Mouse (Mus musculus): ENCODE data around the gene Schip1.

Schip1 gene

GRCm38 (mm10) chr3:68243239-68243638, 178.6 kb downstream of the Schip1 start:
- in situ Hi-C loops (cut with MboI; ENCODE audit: low pct_unique_long_range_greater_than_20kb in 1 of 2, low sequenced_read_pairs in 2 of 2, unreplicated experiment in 1 of 2): no loop called here

- in situ Hi-C loops (cut with MboI; ENCODE audit: low pct_unique_long_range_greater_than_20kb in 1 of 2, low sequenced_read_pairs in 2 of 2, unreplicated experiment in 1 of 2): no loop called here
These were observed 181.6 kb downstream of the Schip1 start for GRCm38 (mm10) chr3:68246154-68246553.

- in situ Hi-C loops (cut with MboI; ENCODE audit: low pct_unique_long_range_greater_than_20kb in 1 of 2, low sequenced_read_pairs in 2 of 2, unreplicated experiment in 1 of 2): no loop called here
These were observed 186.0 kb downstream of the Schip1 start for GRCm38 (mm10) chr3:68250589-68250988.

GRCm38 (mm10) chr3:68252335-68252734, 187.7 kb downstream of the Schip1 start:
- in situ Hi-C loops (cut with MboI; ENCODE audit: low pct_unique_long_range_greater_than_20kb in 1 of 2, low sequenced_read_pairs in 2 of 2, unreplicated experiment in 1 of 2): no loop called here

GRCm38 (mm10) chr3:68262304-68262703, 197.7 kb downstream of the Schip1 start:
- in situ Hi-C loops (cut with MboI; ENCODE audit: low pct_unique_long_range_greater_than_20kb in 1 of 2, low sequenced_read_pairs in 2 of 2, unreplicated experiment in 1 of 2): no loop called here

- in situ Hi-C loops (cut with MboI; ENCODE audit: low pct_unique_long_range_greater_than_20kb in 1 of 2, low sequenced_read_pairs in 2 of 2, unreplicated experiment in 1 of 2): no loop called here
These were observed 203.3 kb downstream of the Schip1 start for GRCm38 (mm10) chr3:68267905-68268304.

- in situ Hi-C loops (cut with MboI; ENCODE audit: low pct_unique_long_range_greater_than_20kb in 1 of 2, low sequenced_read_pairs in 2 of 2, unreplicated experiment in 1 of 2): no loop called here
These were observed 204.6 kb downstream of the Schip1 start for GRCm38 (mm10) chr3:68269251-68269650.

GRCm38 (mm10) chr3:68270246-68270645, 205.6 kb downstream of the Schip1 start:
- in situ Hi-C loops (cut with MboI; ENCODE audit: low pct_unique_long_range_greater_than_20kb in 1 of 2, low sequenced_read_pairs in 2 of 2, unreplicated experiment in 1 of 2): no loop called here

- in situ Hi-C loops (cut with MboI; ENCODE audit: low pct_unique_long_range_greater_than_20kb in 1 of 2, low sequenced_read_pairs in 2 of 2, unreplicated experiment in 1 of 2): no loop called here
These were observed 206.9 kb downstream of the Schip1 start for GRCm38 (mm10) chr3:68271457-68271856.

GRCm38 (mm10) chr3:68271881-68272280, 207.3 kb downstream of the Schip1 start:
- in situ Hi-C loops (cut with MboI; ENCODE audit: low pct_unique_long_range_greater_than_20kb in 1 of 2, low sequenced_read_pairs in 2 of 2, unreplicated experiment in 1 of 2): no loop called here

- in situ Hi-C loops (cut with MboI; ENCODE audit: low pct_unique_long_range_greater_than_20kb in 1 of 2, low sequenced_read_pairs in 2 of 2, unreplicated experiment in 1 of 2): no loop called here
These were observed 218.4 kb downstream of the Schip1 start for GRCm38 (mm10) chr3:68282844-68283594.

GRCm38 (mm10) chr3:68283595-68283991, 219.0 kb downstream of the Schip1 start:
- in situ Hi-C loops (cut with MboI; ENCODE audit: low pct_unique_long_range_greater_than_20kb in 1 of 2, low sequenced_read_pairs in 2 of 2, unreplicated experiment in 1 of 2): no loop called here

GRCm38 (mm10) chr3:68284500-68284899, 219.9 kb downstream of the Schip1 start:
- in situ Hi-C loops (cut with MboI; ENCODE audit: low pct_unique_long_range_greater_than_20kb in 1 of 2, low sequenced_read_pairs in 2 of 2, unreplicated experiment in 1 of 2): no loop called here

- in situ Hi-C loops (cut with MboI; ENCODE audit: low pct_unique_long_range_greater_than_20kb in 1 of 2, low sequenced_read_pairs in 2 of 2, unreplicated experiment in 1 of 2): no loop called here
These were observed 232.2 kb downstream of the Schip1 start for GRCm38 (mm10) chr3:68296752-68297151.

- in situ Hi-C loops (cut with MboI; ENCODE audit: low pct_unique_long_range_greater_than_20kb in 1 of 2, low sequenced_read_pairs in 2 of 2, unreplicated experiment in 1 of 2): no loop called here
These were observed 241.0 kb downstream of the Schip1 start for GRCm38 (mm10) chr3:68305647-68306046.

GRCm38 (mm10) chr3:68306726-68307125, 242.1 kb downstream of the Schip1 start:
- in situ Hi-C loops (cut with MboI; ENCODE audit: low pct_unique_long_range_greater_than_20kb in 1 of 2, low sequenced_read_pairs in 2 of 2, unreplicated experiment in 1 of 2): no loop called here

GRCm38 (mm10) chr3:68325575-68325974, 261.0 kb downstream of the Schip1 start:
- in situ Hi-C loops (cut with MboI; ENCODE audit: low pct_unique_long_range_greater_than_20kb in 1 of 2, low sequenced_read_pairs in 2 of 2, unreplicated experiment in 1 of 2): no loop called here

GRCm38 (mm10) chr3:68332515-68332914, 267.9 kb downstream of the Schip1 start:
- in situ Hi-C loops (cut with MboI; ENCODE audit: low pct_unique_long_range_greater_than_20kb in 1 of 2, low sequenced_read_pairs in 2 of 2, unreplicated experiment in 1 of 2): no loop called here

GRCm38 (mm10) chr3:68335501-68335900, 270.9 kb downstream of the Schip1 start:
- in situ Hi-C loops (cut with MboI; ENCODE audit: low pct_unique_long_range_greater_than_20kb in 1 of 2, low sequenced_read_pairs in 2 of 2, unreplicated experiment in 1 of 2): no loop called here

- in situ Hi-C loops (cut with MboI; ENCODE audit: low pct_unique_long_range_greater_than_20kb in 1 of 2, low sequenced_read_pairs in 2 of 2, unreplicated experiment in 1 of 2): no loop called here
These were observed 286.0 kb downstream of the Schip1 start for GRCm38 (mm10) chr3:68350624-68351023.
